Mouse (Mus musculus): ENCODE data around the gene Tdrd1.

DNA sequence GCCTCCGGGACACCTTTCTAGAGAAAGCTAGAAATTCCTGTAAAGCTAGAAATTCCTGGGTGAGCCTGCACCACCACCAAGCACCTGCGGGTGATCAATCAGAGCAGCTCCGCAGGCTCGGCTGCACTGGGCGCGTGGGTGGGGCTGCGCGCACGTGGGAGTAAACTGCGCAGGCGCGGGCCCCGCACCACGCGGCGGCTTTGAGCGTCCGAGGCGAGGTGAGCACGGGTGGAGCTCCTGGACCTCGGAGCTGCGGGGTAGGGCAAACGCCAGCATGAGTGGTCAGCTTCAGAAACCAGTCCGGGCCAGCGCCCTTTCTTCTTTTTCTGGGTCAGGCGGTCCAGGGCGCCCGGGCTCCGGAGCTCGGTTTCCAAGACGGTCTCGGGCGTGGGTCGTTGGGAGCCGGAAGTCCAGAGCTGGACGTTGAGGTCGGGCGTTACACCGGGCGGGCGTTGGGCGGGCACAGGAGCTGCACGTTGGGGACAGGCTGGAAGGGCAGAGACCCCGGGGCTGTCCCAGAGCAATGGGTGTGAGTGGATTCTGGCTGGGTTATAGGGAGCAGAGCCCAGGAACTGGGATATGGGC is at the start of gene Tdrd1:
- TF ChIP-seq CTCF (IDR thresholded peaks at IDR 0.05; ENCODE audit: control insufficient read depth, insufficient read depth, insufficient replicate concordance, low read depth, low read length) (no peak), POLR2A (IDR thresholded peaks at IDR 0.05; ENCODE audit: control insufficient read depth, low read depth, low read length) (peak; percentile 66)

Data from testis, adult 2 months (tissue).